Mouse (Mus musculus): ENCODE results near the gene Naglu. TPM values are rescaled to one million over a fixed set of nuclear protein-coding genes. Genes with fewer than 3 reads are reported as not detected.

Naglu gene
- total and polyA plus RNA-seq, 3 experiments = 11.2 to 33.3 (median 13.8) TPM

DNA sequence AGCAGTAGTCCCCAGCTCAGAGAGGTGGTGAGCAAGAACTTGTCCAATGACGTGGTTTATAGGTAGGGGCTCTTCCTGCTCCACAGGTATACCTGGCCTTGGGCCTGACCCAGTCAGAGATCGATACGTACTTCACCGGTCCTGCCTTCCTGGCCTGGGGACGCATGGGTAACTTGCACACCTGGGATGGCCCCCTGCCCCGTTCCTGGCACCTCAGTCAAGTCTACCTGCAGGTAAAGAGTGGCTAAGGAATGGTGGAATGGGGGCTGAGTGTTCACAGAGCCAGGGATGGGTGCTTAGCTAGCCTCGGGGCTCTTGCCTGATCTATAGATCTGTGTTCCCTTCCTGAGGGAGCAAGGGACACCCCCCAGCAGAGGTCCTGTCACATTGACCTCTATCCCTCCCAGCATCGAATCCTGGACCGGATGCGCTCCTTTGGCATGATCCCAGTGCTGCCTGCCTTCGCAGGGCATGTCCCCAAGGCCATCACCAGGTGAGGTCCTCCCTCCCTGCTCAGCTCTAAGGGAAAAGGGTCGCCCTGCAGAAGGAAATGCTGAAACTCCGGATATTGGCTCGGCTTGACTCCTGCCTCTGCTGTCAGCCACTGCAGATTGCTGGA is 2.1 kb downstream of the Naglu start:
- in situ Hi-C loops (cut with MboI; ENCODE audit: low pct_ligation_motif_present, low pct_unique_long_range_greater_than_20kb, low sequenced_read_pairs) (no loop called here), dilution Hi-C loops (cut with MboI; ENCODE audit: extremely low pct_ligation_motif_present, extremely low pct_unique_long_range_greater_than_20kb, low sequenced_read_pairs) (no loop called here)
- no peak overlapping the region for H3K27ac ChIP-seq (ENCODE audit: insufficient read depth, low read depth)

DNA sequence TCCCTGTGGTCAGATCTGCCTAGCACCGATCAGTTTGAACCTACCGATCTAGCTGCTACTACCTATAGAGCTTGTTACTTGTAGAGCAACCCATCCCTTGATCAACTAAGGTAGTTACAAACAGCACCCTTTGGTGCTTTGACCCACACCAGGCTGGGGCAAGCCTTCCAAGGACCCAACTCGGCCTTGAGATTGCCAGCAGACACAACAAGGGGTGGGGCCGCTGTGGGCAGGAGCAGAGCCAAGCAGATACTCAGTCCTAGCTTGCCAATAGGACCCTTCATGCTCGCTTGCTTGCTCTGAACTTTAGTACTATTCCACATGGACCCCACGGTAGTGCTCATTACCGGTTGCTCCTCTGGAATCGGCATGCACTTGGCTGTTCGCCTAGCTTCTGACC is 8.3 kb downstream of the Naglu start, which contains the start of gene Hsd17b1:
TSS of gene Hsd17b1 (plus strand) at position 291 of the 400 bp plus-strand sequence.
- Histone ChIP-seq H3K27ac (ENCODE audit: insufficient read depth, low read depth) (no peak within 1 kb of the TSS), H3K4me3 (replicated peaks in 1 of 3; ENCODE audit: low read depth in 2 of 3, low read length in 2 of 3, poor library complexity in 1 of 3) (no peak within 1 kb of the TSS), H3K36me3 (replicated peaks in 1 of 2; ENCODE audit: control insufficient read depth in 1 of 2, insufficient read depth in 1 of 2, low read length in 1 of 2) (peaks cover 8 to 25% of the 10 kb centered on the region in 2 experiments), H3K27me3 (replicated peaks) (peaks cover 3% of the 10 kb centered on the region), H3K9me3 (replicated peaks; ENCODE audit: low read length) (no peaks in the 10 kb centered on the region), H3K4me2 (ENCODE audit: insufficient read depth, low read depth, poor library complexity, severe bottlenecking) (no peak within 1 kb of the TSS), H3K4me1 (ENCODE audit: control insufficient read depth in 1 of 2, insufficient read depth in 2 of 2) (peaks cover 0 to 7% of the 10 kb centered on the region in 2 experiments; a peak in 2 of 4 replicates), H3K9ac (ENCODE audit: insufficient read depth, low read depth) (no peak within 1 kb of the TSS), H3K79me2 (replicated peaks; ENCODE audit: control insufficient read depth, extremely low read depth, insufficient read depth, poor library complexity, severe bottlenecking) (0 out of 2 replicates have a peak, but pooled peaks cover 3% of the 10 kb centered on the region)
- DNase-seq (ENCODE audit: extremely low read depth) = no peak
- dilution Hi-C loops (cut with MboI; ENCODE audit: extremely low pct_ligation_motif_present, extremely low pct_unique_long_range_greater_than_20kb, low sequenced_read_pairs) = no loop called here
- in situ Hi-C loops (cut with MboI; ENCODE audit: low pct_ligation_motif_present, low pct_unique_long_range_greater_than_20kb, low sequenced_read_pairs) = no loop called here
- TF ChIP-seq SIN3A (IDR thresholded peaks at IDR 0.05; ENCODE audit: low read length) (no peak), IRF4 (IDR thresholded peaks at IDR 0.05; ENCODE audit: low read depth, low read length) (no peak), JUN (IDR thresholded peaks at IDR 0.05; ENCODE audit: insufficient read depth, low read depth, low read length) (no peak)

More for the DNA sequence above, 2.1 kb downstream of the Naglu start:
- Histone ChIP-seq H3K79me2 (replicated peaks; ENCODE audit: control insufficient read depth, extremely low read depth, insufficient read depth, poor library complexity, severe bottlenecking) (no peaks in the 10 kb centered on the region), H3K4me2 (ENCODE audit: insufficient read depth, low read depth, poor library complexity, severe bottlenecking) (no peak overlapping the region), H3K9me3 (replicated peaks; ENCODE audit: low read length) (no peaks in the 10 kb centered on the region), H3K4me1 (ENCODE audit: control insufficient read depth in 1 of 2, insufficient read depth in 2 of 2) (peaks cover 8 to 19% of the 10 kb centered on the region in 2 experiments), H3K4me3 (replicated peaks in 1 of 3; ENCODE audit: low read depth in 2 of 3, low read length in 2 of 3, poor library complexity in 1 of 3) (no peak overlapping the region), H3K9ac (ENCODE audit: insufficient read depth, low read depth) (no peak overlapping the region), H3K27me3 (replicated peaks) (peaks cover 2% of the 10 kb centered on the region), H3K36me3 (replicated peaks in 1 of 2; ENCODE audit: control insufficient read depth in 1 of 2, insufficient read depth in 1 of 2, low read length in 1 of 2) (peaks cover 8 to 29% of the 10 kb centered on the region in 2 experiments)
- DNase-seq (ENCODE audit: extremely low read depth) = no peak
- no peak for TF ChIP-seq RAD21 (IDR thresholded peaks at IDR 0.05; ENCODE audit: low read depth, low read length)
- no peak for TF ChIP-seq GABPA (IDR thresholded peaks at IDR 0.05; ENCODE audit: insufficient replicate concordance, low read depth, low read length)
- TF ChIP-seq TCF12 (IDR thresholded peaks at IDR 0.05; ENCODE audit: low read depth, low read length) = no peak
- no peak for TF ChIP-seq MAFK (IDR thresholded peaks at IDR 0.05; ENCODE audit: insufficient replicate concordance, low read length)
- no peak for TF ChIP-seq MEF2A (IDR thresholded peaks at IDR 0.05; ENCODE audit: borderline replicate concordance, low read depth, low read length)
- TF ChIP-seq PAX5 (IDR thresholded peaks at IDR 0.05; ENCODE audit: low read length) = no peak
- TF ChIP-seq ZMIZ1 (IDR thresholded peaks at IDR 0.05; ENCODE audit: low read depth, low read length) = no peak
- no peak for TF ChIP-seq IRF4 (IDR thresholded peaks at IDR 0.05; ENCODE audit: low read depth, low read length)
- no peak for TF ChIP-seq NELFE (IDR thresholded peaks at IDR 0.05; ENCODE audit: low read depth, low read length)
- no peak for TF ChIP-seq ETS1 (conservative IDR thresholded peaks at IDR 0.05; ENCODE audit: low read depth, low read length)
- no peak for TF ChIP-seq CHD2 (IDR thresholded peaks at IDR 0.05; ENCODE audit: low read length)
- no peak for TF ChIP-seq HCFC1 (IDR thresholded peaks at IDR 0.05; ENCODE audit: low read depth, low read length)
